Mouse (Mus musculus) myocyte (in vitro differentiated cells): ENCODE data around the gene Tns2.

Experiments used
- POLR2A ChIP-seq: IDR thresholded peaks from one replicate; pipeline ENCODE4 v1.6.1; 2011; ENCODE audit warnings: low read depth, mild to moderate bottlenecking, control low read depth, moderate library complexity; ENCODE audit not compliant: insufficient read length
- POLR2AphosphoS2 ChIP-seq: IDR thresholded peaks from one replicate; pipeline ENCODE4 v1.6.1; 2011; ENCODE audit warnings: low read depth, control low read depth; ENCODE audit not compliant: insufficient read length

GRCm38 (mm10) chr15:102077111-102077677 is 23.0 kb upstream of the Tns2 start:
- TF ChIP-seq POLR2AphosphoS2: no peak
- no peak for TF ChIP-seq POLR2A
